Comparison of ENCODE assay signal across 15 mouse cellular contexts in the genomic region with DNA sequence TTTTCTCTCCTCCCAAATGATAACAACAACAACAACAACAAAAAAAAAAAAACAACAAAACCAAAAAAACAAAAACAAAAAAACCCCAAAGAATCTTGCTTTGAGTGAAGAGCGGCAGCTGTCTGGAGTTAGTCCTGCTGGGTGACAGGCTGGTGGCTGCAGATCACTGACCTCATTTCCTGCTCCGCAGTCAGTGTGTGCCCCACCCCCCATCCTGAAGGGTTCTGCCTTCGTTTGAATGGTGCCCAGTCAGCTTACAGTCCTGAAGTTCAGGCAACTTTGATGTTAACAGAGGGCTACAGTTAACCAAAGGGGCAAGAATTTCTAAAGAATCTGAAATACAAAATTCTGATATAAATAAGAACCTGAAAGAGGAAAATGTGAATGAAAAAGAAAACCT. TPM values are rescaled to one million over a fixed set of nuclear protein-coding genes. Genes with fewer than 3 reads are reported as not detected.
DNase-seq lines count a peak whose midpoint lies in the region; ATAC-seq lines count a peak whose summit lies in the region.
"Had no signal": no experiment of that assay in that cellular context is flagged by ENCODE, and none has a peak within 500 bp of the region (broad histone marks: within the 10 kb centered on the region; RNA-seq: fewer than 3 reads in every experiment).

No protein-coding gene starts in this region.

- peaks cover 12% of the 10 kb centered on the region for H3K4me1 ChIP-seq in heart, embryonic 13.5 days
- peaks cover 9% of the 10 kb centered on the region for H3K4me1 ChIP-seq in heart, embryonic 12.5 days (replicated peaks)
- H3K4me1 ChIP-seq in midbrain, embryonic 10.5 days, result peaks cover 8% of the 10 kb centered on the region
- no peaks in the 10 kb centered on the region for H3K4me1 ChIP-seq in midbrain, embryonic 16.5 days (ENCODE audit: control insufficient read depth, insufficient read depth, low read length)
- H3K4me1 ChIP-seq in neural tube, embryonic 11.5 days (ENCODE audit: control insufficient read depth, insufficient read depth, low read length), result no peaks in the 10 kb centered on the region
- H3K4me1 ChIP-seq: neural tube, embryonic 13.5 days had no signal

- peak; percentile 37 for DNase-seq in midbrain, embryonic 10.5 days (ENCODE audit: low spot score)
- peak; percentile 87 to 90 for DNase-seq in cerebellum, postnatal 10 days
- DNase-seq in neural tube, embryonic 11.5 days (ENCODE audit: low spot score), result peak; percentile 38
- DNase-seq in kidney, postnatal 10 days, result no peak
- no peak for DNase-seq in kidney, adult 18-20 months
- DNase-seq: gastrocnemius, postnatal 10 days; layer of hippocampus, adult 9-11 months; liver; right cerebral cortex, postnatal 25 days had no signal

- 4% methylated on average over 3 of the region's 3 CpGs for WGBS in heart, embryonic 13.5 days
- WGBS in heart, embryonic 12.5 days, result 4% methylated on average over 3 of the region's 3 CpGs
- 17% methylated on average over 3 of the region's 3 CpGs for WGBS in midbrain, embryonic 10.5 days
- WGBS in midbrain, embryonic 16.5 days, result 16% methylated on average over 3 of the region's 3 CpGs
- WGBS in neural tube, embryonic 11.5 days, result 17% methylated on average over 3 of the region's 3 CpGs

- no peak overlapping the region for H3K4me3 ChIP-seq in heart, embryonic 13.5 days
- H3K4me3 ChIP-seq in heart, embryonic 12.5 days, result no peak overlapping the region
- H3K4me3 ChIP-seq in midbrain, embryonic 10.5 days, result no peak overlapping the region
- H3K4me3 ChIP-seq in midbrain, embryonic 16.5 days (ENCODE audit: low read depth, low read length), result no peak overlapping the region
- H3K4me3 ChIP-seq in neural tube, embryonic 11.5 days (ENCODE audit: low read depth, low read length), result no peak overlapping the region
- H3K4me3 ChIP-seq: erythroblast, embryonic 14.5 days; neural tube, embryonic 13.5 days had no signal

- H3K27me3 ChIP-seq in heart, embryonic 13.5 days (replicated peaks), result no peaks in the 10 kb centered on the region
- H3K27me3 ChIP-seq in heart, embryonic 12.5 days (replicated peaks), result no peaks in the 10 kb centered on the region
- no peaks in the 10 kb centered on the region for H3K27me3 ChIP-seq in midbrain, embryonic 10.5 days (ENCODE audit: low read depth, poor library complexity, severe bottlenecking)
- H3K27me3 ChIP-seq in midbrain, embryonic 16.5 days (ENCODE audit: control insufficient read depth, insufficient read depth, low read depth, low read length), result no peaks in the 10 kb centered on the region
- H3K27me3 ChIP-seq in neural tube, embryonic 11.5 days (ENCODE audit: control insufficient read depth, insufficient read depth, low read length), result no peaks in the 10 kb centered on the region
- H3K27me3 ChIP-seq: neural tube, embryonic 13.5 days had no signal

- ATAC-seq in heart, embryonic 13.5 days (ENCODE audit: extremely low read depth, insufficient number of reproducible peaks, low FRiP score, low TSS enrichment), result no peak
- ATAC-seq in heart, embryonic 12.5 days (ENCODE audit: insufficient number of reproducible peaks, low FRiP score), result no peak
- no peak for ATAC-seq in midbrain, embryonic 16.5 days
- ATAC-seq in neural tube, embryonic 11.5 days (ENCODE audit: insufficient read depth, low FRiP score, low TSS enrichment), result no peak

- H3K9ac ChIP-seq in heart, embryonic 13.5 days, result no peak overlapping the region
- no peak overlapping the region for H3K9ac ChIP-seq in heart, embryonic 12.5 days
- no peak overlapping the region for H3K9ac ChIP-seq in midbrain, embryonic 16.5 days (ENCODE audit: low read depth, low read length)
- H3K9ac ChIP-seq in neural tube, embryonic 11.5 days (ENCODE audit: low read length), result no peak overlapping the region
- H3K9ac ChIP-seq: neural tube, embryonic 13.5 days had no signal

- no peaks in the 10 kb centered on the region for H3K9me3 ChIP-seq in heart, embryonic 13.5 days
- no peaks in the 10 kb centered on the region for H3K9me3 ChIP-seq in heart, embryonic 12.5 days (replicated peaks)
- H3K9me3 ChIP-seq in midbrain, embryonic 10.5 days (replicated peaks), result no peaks in the 10 kb centered on the region
- H3K9me3 ChIP-seq in midbrain, embryonic 16.5 days (replicated peaks; ENCODE audit: control insufficient read depth, low read length, poor library complexity, severe bottlenecking), result no peaks in the 10 kb centered on the region
- H3K9me3 ChIP-seq in neural tube, embryonic 11.5 days (ENCODE audit: control insufficient read depth, low read length), result no peaks in the 10 kb centered on the region
- H3K9me3 ChIP-seq: neural tube, embryonic 13.5 days had no signal

- H3K36me3 ChIP-seq in heart, embryonic 13.5 days, result no peaks in the 10 kb centered on the region
- H3K36me3 ChIP-seq in heart, embryonic 12.5 days, result no peaks in the 10 kb centered on the region
- H3K36me3 ChIP-seq in midbrain, embryonic 10.5 days, result no peaks in the 10 kb centered on the region
- no peaks in the 10 kb centered on the region for H3K36me3 ChIP-seq in midbrain, embryonic 16.5 days (ENCODE audit: control insufficient read depth, insufficient read depth, low read length)
- no peaks in the 10 kb centered on the region for H3K36me3 ChIP-seq in neural tube, embryonic 11.5 days (ENCODE audit: control insufficient read depth, insufficient read depth, low read length)
- H3K36me3 ChIP-seq: neural tube, embryonic 13.5 days had no signal

- peak overlapping the region; percentile 22; the same call in 1 of the 2 replicates for H3K4me2 ChIP-seq in heart, embryonic 13.5 days
- no peak overlapping the region for H3K4me2 ChIP-seq in heart, embryonic 12.5 days
- no peak overlapping the region for H3K4me2 ChIP-seq in midbrain, embryonic 16.5 days (ENCODE audit: low read length)
- H3K4me2 ChIP-seq in neural tube, embryonic 11.5 days (ENCODE audit: low read depth), result no peak overlapping the region
- H3K4me2 ChIP-seq: neural tube, embryonic 13.5 days had no signal

- H3K27ac ChIP-seq in heart, embryonic 13.5 days (replicated peaks), result 0 out of 2 replicates have a peak overlapping the region, but pooled peaks have one; percentile 33
- no peak overlapping the region for H3K27ac ChIP-seq in heart, embryonic 12.5 days (ENCODE audit: poor library complexity, severe bottlenecking)
- no peak overlapping the region for H3K27ac ChIP-seq in midbrain, embryonic 10.5 days (replicated peaks)
- no peak overlapping the region for H3K27ac ChIP-seq in midbrain, embryonic 16.5 days (ENCODE audit: low read length)
- H3K27ac ChIP-seq in neural tube, embryonic 11.5 days (ENCODE audit: low read depth, low read length), result no peak overlapping the region
- H3K27ac ChIP-seq: macrophage; neural tube, embryonic 13.5 days had no signal

RNA-seq across cellular contexts. Expression of a gene that starts 19.9 kb away (rescaled TPM):
- 3.9 and 4.7 TPM in 2 replicates for polyA plus RNA-seq in heart, embryonic 13.5 days (2015; fragmentation: Nextera tagmentation; extraction: Ambion mirVana)
- polyA plus RNA-seq in heart, embryonic 12.5 days (2016; fragmentation: Nextera tagmentation; extraction: Ambion mirVana), result 3.1 and 3.5 TPM in 2 replicates
- polyA plus RNA-seq in midbrain, embryonic 10.5 days (2016; fragmentation: Nextera tagmentation; extraction: Ambion mirVana), result 14.8 and 24.8 TPM in 2 replicates
- polyA plus RNA-seq in midbrain, embryonic 16.5 days (2015; fragmentation: Nextera tagmentation; extraction: Ambion mirVana), result 118 and 137 TPM in 2 replicates
- polyA plus RNA-seq in neural tube, embryonic 11.5 days (2014; fragmentation: Nextera tagmentation; extraction: Ambion mirVana), result 58.3 and 59.2 TPM in 2 replicates
- polyA plus RNA-seq: erythroblast, embryonic 14.5 days; macrophage had no signal

Comparison
In these comparisons a context has a peak if more than half of its experiments do, and no peak if none do; other contexts are left out.
1. DNase-seq: peak in midbrain, embryonic 10.5 days (single experiment), cerebellum, postnatal 10 days (2 of 2) and neural tube, embryonic 11.5 days (single experiment); none in kidney, postnatal 10 days (single experiment) and kidney, adult 18-20 months (single experiment).